ENCODE assay signal across 17 mouse cellular contexts in the genomic region with DNA sequence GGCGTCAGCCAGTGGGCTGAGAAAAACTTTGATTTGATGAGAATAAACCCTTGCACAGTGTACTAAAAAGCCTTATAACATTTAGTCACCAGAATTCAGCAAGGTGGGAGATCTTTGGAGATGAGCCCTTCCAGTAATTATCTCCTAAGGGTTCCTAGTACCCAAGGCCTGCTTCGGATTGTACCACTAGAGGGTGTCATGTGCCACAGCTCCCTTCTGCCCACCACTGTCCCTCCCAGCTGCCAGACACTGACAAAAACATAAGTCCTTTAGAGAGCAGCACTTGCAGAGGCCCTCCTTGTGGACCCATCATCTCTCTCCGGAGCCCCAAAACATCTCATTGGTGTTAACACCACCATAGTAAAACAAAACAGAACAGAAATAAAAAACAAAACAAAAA. TPM values are rescaled to one million over a fixed set of nuclear protein-coding genes. Genes with fewer than 3 reads are reported as not detected.
DNase-seq lines count a peak whose midpoint lies in the region; ATAC-seq and TF ChIP-seq lines count a peak whose summit lies in the region.
"Had no signal": no experiment of that assay in that cellular context is flagged by ENCODE, and none has a peak within 500 bp of the region (broad histone marks: within the 10 kb centered on the region; RNA-seq: fewer than 3 reads in every experiment).

No protein-coding gene starts in this region.

- H3K36me3 ChIP-seq in intestine, postnatal 0 days (ENCODE audit: control insufficient read depth, insufficient read depth): no peaks in the 10 kb centered on the region
- H3K36me3 ChIP-seq in intestine, embryonic 15.5 days: no peaks in the 10 kb centered on the region
- no peaks in the 10 kb centered on the region for H3K36me3 ChIP-seq in liver, embryonic 16.5 days (ENCODE audit: control insufficient read depth, insufficient read depth)
- no peaks in the 10 kb centered on the region for H3K36me3 ChIP-seq in liver, embryonic 11.5 days (ENCODE audit: control insufficient read depth, insufficient read depth, low read length)
- H3K36me3 ChIP-seq in E14TG2a.4 (ENCODE audit: insufficient read depth, low read length): no peaks in the 10 kb centered on the region
- H3K36me3 ChIP-seq in heart, embryonic 12.5 days: no peaks in the 10 kb centered on the region
- H3K36me3 ChIP-seq: embryonic facial prominence, embryonic 10.5 days; limb, embryonic 15.5 days; neural tube, embryonic 15.5 days had no signal

- H3K27me3 ChIP-seq in intestine, postnatal 0 days (replicated peaks; ENCODE audit: control insufficient read depth, insufficient read depth, low read length): no peaks in the 10 kb centered on the region
- H3K27me3 ChIP-seq in intestine, embryonic 15.5 days (replicated peaks): no peaks in the 10 kb centered on the region
- H3K27me3 ChIP-seq in liver, embryonic 16.5 days (ENCODE audit: control insufficient read depth, insufficient read depth, low read depth, low read length): no peaks in the 10 kb centered on the region
- no peaks in the 10 kb centered on the region for H3K27me3 ChIP-seq in liver, embryonic 11.5 days (replicated peaks; ENCODE audit: control insufficient read depth, insufficient read depth, low read length)
- H3K27me3 ChIP-seq in E14TG2a.4 (ENCODE audit: insufficient read depth, low read length): no peaks in the 10 kb centered on the region
- H3K27me3 ChIP-seq in heart, embryonic 12.5 days (replicated peaks): no peaks in the 10 kb centered on the region
- H3K27me3 ChIP-seq: limb, embryonic 15.5 days; megakaryocyte, embryonic 14.5 days; neural tube, embryonic 15.5 days had no signal

- DNase-seq in liver, embryonic 11.5 days (ENCODE audit: low spot score): no peak
- no peak for DNase-seq in urinary bladder, adult 2 months (ENCODE audit: low spot score)
- DNase-seq: cerebellum, adult 9-11 months; kidney, adult 11 months; right cerebral cortex, postnatal 25 days; thymus, postnatal 36 days had no signal

- no peak for ATAC-seq in intestine, postnatal 0 days
- no peak for ATAC-seq in intestine, embryonic 15.5 days
- ATAC-seq in liver, embryonic 16.5 days (ENCODE audit: low read depth): 0 out of 2 replicates have a peak, but pooled peaks have one; percentile 30
- no peak for ATAC-seq in liver, embryonic 11.5 days (replicated peaks; ENCODE audit: low FRiP score)
- no peak for ATAC-seq in heart, embryonic 12.5 days (ENCODE audit: insufficient number of reproducible peaks, low FRiP score)

- WGBS in intestine, postnatal 0 days: 76% methylated on average over 3 of the region's 3 CpGs
- 79% methylated on average over 3 of the region's 3 CpGs for WGBS in intestine, embryonic 15.5 days
- 54% methylated on average over 3 of the region's 3 CpGs for WGBS in liver, embryonic 16.5 days (ENCODE audit: insufficient replicate concordance)
- WGBS in liver, embryonic 11.5 days: 71% methylated on average over 3 of the region's 3 CpGs
- WGBS in heart, embryonic 12.5 days: 67% methylated on average over 3 of the region's 3 CpGs

- H3K9me3 ChIP-seq in intestine, postnatal 0 days (ENCODE audit: control insufficient read depth): no peaks in the 10 kb centered on the region
- no peaks in the 10 kb centered on the region for H3K9me3 ChIP-seq in intestine, embryonic 15.5 days
- H3K9me3 ChIP-seq in liver, embryonic 16.5 days (replicated peaks; ENCODE audit: control insufficient read depth, low read length): no peaks in the 10 kb centered on the region
- no peaks in the 10 kb centered on the region; the same call in 1 of the 2 replicates for H3K9me3 ChIP-seq in liver, embryonic 11.5 days (ENCODE audit: control insufficient read depth, low read length)
- H3K9me3 ChIP-seq in E14TG2a.4 (ENCODE audit: low read length): peaks cover 36% of the 10 kb centered on the region
- no peaks in the 10 kb centered on the region for H3K9me3 ChIP-seq in heart, embryonic 12.5 days (replicated peaks)
- H3K9me3 ChIP-seq: limb, embryonic 15.5 days; neural tube, embryonic 15.5 days had no signal

- H3K4me2 ChIP-seq in intestine, postnatal 0 days (replicated peaks; ENCODE audit: low read depth): no peak overlapping the region
- no peak overlapping the region for H3K4me2 ChIP-seq in intestine, embryonic 15.5 days (replicated peaks)
- H3K4me2 ChIP-seq in liver, embryonic 16.5 days (ENCODE audit: low read depth, low read length): no peak overlapping the region
- no peak overlapping the region for H3K4me2 ChIP-seq in liver, embryonic 11.5 days
- no peak overlapping the region for H3K4me2 ChIP-seq in heart, embryonic 12.5 days
- H3K4me2 ChIP-seq: limb, embryonic 15.5 days; neural tube, embryonic 15.5 days had no signal

- TF ChIP-seq POLR2A in embryonic fibroblast, embryonic 13.5 days (IDR thresholded peaks at IDR 0.05; ENCODE audit: low read depth, low read length): no peak

- no peaks in the 10 kb centered on the region for H3K4me1 ChIP-seq in intestine, postnatal 0 days (replicated peaks; ENCODE audit: control insufficient read depth, insufficient read depth, low read length)
- no peaks in the 10 kb centered on the region for H3K4me1 ChIP-seq in intestine, embryonic 15.5 days (replicated peaks)
- no peaks in the 10 kb centered on the region; the same call in 1 of the 2 replicates for H3K4me1 ChIP-seq in liver, embryonic 16.5 days (ENCODE audit: control insufficient read depth, low read depth, low read length)
- H3K4me1 ChIP-seq in liver, embryonic 11.5 days (replicated peaks; ENCODE audit: control insufficient read depth, insufficient read depth, low read length): no peaks in the 10 kb centered on the region
- no peaks in the 10 kb centered on the region for H3K4me1 ChIP-seq in E14TG2a.4 (replicated peaks; ENCODE audit: low read depth, low read length)
- H3K4me1 ChIP-seq in embryonic fibroblast, embryonic 13.5 days (ENCODE audit: control insufficient read depth, insufficient read depth, low read length): no peaks in the 10 kb centered on the region
- H3K4me1 ChIP-seq in heart, embryonic 12.5 days (replicated peaks): peaks cover 6% of the 10 kb centered on the region; the same call in 1 of the 2 replicates
- H3K4me1 ChIP-seq: embryonic facial prominence, embryonic 10.5 days; limb, embryonic 15.5 days; megakaryocyte, embryonic 14.5 days; neural tube, embryonic 15.5 days had no signal

- H3K27ac ChIP-seq in intestine, postnatal 0 days (ENCODE audit: low read depth, low read length): no peak overlapping the region
- H3K27ac ChIP-seq in intestine, embryonic 15.5 days: no peak overlapping the region
- H3K27ac ChIP-seq in liver, embryonic 16.5 days (ENCODE audit: low read length): no peak overlapping the region
- H3K27ac ChIP-seq in liver, embryonic 11.5 days (ENCODE audit: low read depth, low read length): no peak overlapping the region
- no peak overlapping the region for H3K27ac ChIP-seq in embryonic fibroblast, embryonic 13.5 days (ENCODE audit: insufficient read depth, low read length)
- no peak overlapping the region for H3K27ac ChIP-seq in heart, embryonic 12.5 days (ENCODE audit: poor library complexity, severe bottlenecking)
- H3K27ac ChIP-seq: embryonic facial prominence, embryonic 10.5 days; limb, embryonic 15.5 days; neural tube, embryonic 15.5 days had no signal

- peak; percentile 72 for TF ChIP-seq CTCF in intestine, postnatal 0 days (IDR thresholded peaks at IDR 0.05; ENCODE audit: low read depth)
- 0 out of 2 replicates have a peak, but pooled peaks have one; percentile 13 for TF ChIP-seq CTCF in E14TG2a.4 (conservative IDR thresholded peaks at IDR 0.05; ENCODE audit: low read length)
- peak; percentile 19; the same call in 1 of the 2 replicates for TF ChIP-seq CTCF in embryonic fibroblast, embryonic 13.5 days (IDR thresholded peaks at IDR 0.05; ENCODE audit: borderline replicate concordance, insufficient read depth, low read length)

- H3K4me3 ChIP-seq in intestine, postnatal 0 days (ENCODE audit: low read depth, low read length): no peak overlapping the region
- no peak overlapping the region for H3K4me3 ChIP-seq in intestine, embryonic 15.5 days (replicated peaks)
- no peak overlapping the region for H3K4me3 ChIP-seq in liver, embryonic 16.5 days (ENCODE audit: low read depth, low read length)
- no peak overlapping the region for H3K4me3 ChIP-seq in liver, embryonic 11.5 days (ENCODE audit: low read depth, low read length)
- H3K4me3 ChIP-seq in E14TG2a.4 (replicated peaks; ENCODE audit: low read length): no peak overlapping the region
- H3K4me3 ChIP-seq in embryonic fibroblast, embryonic 13.5 days (ENCODE audit: insufficient read depth, low read length): no peak overlapping the region
- H3K4me3 ChIP-seq in heart, embryonic 12.5 days: no peak overlapping the region
- H3K4me3 ChIP-seq: embryonic facial prominence, embryonic 10.5 days; limb, embryonic 15.5 days; megakaryocyte, embryonic 14.5 days; neural tube, embryonic 15.5 days had no signal

- H3K9ac ChIP-seq in intestine, postnatal 0 days (ENCODE audit: low read depth, low read length): no peak overlapping the region
- no peak overlapping the region for H3K9ac ChIP-seq in intestine, embryonic 15.5 days
- no peak overlapping the region for H3K9ac ChIP-seq in liver, embryonic 16.5 days (ENCODE audit: low read depth, low read length)
- H3K9ac ChIP-seq in liver, embryonic 11.5 days (ENCODE audit: low read depth, low read length): no peak overlapping the region
- H3K9ac ChIP-seq in heart, embryonic 12.5 days: no peak overlapping the region
- H3K9ac ChIP-seq: limb, embryonic 15.5 days; neural tube, embryonic 15.5 days had no signal

RNA-seq across cellular contexts. Expression of gene Serpina1f, which starts 16.2 kb away (rescaled TPM):
- 0.18 and 0.21 TPM in 2 replicates for polyA plus RNA-seq in intestine, postnatal 0 days (2015; fragmentation: Nextera tagmentation; extraction: Ambion mirVana)
- not detected in 2 replicates for polyA plus RNA-seq in intestine, embryonic 15.5 days (2015; fragmentation: Nextera tagmentation; extraction: Ambion mirVana)
- polyA plus RNA-seq in liver, embryonic 16.5 days (2015; fragmentation: Nextera tagmentation; extraction: Ambion mirVana): 0.06 TPM in 2 replicates
- 0.16 and 0.17 TPM in 2 replicates for polyA plus RNA-seq in liver, embryonic 11.5 days (2014; fragmentation: Nextera tagmentation; extraction: Ambion mirVana)
- polyA plus RNA-seq in embryonic fibroblast, embryonic 13.5 days (2011; ENCODE audit: insufficient read length, low read depth, missing spikeins): not detected in 2 replicates
- not detected in 2 replicates for polyA plus RNA-seq in urinary bladder, adult 2 months (2012; rRNA removed)
- polyA plus RNA-seq in heart, embryonic 12.5 days (2016; fragmentation: Nextera tagmentation; extraction: Ambion mirVana): not detected in 2 replicates
- polyA plus RNA-seq: embryonic facial prominence, embryonic 10.5 days; limb, embryonic 15.5 days; neural tube, embryonic 15.5 days; stomach, embryonic 14.5 days had no signal

RNA-seq across cellular contexts. Expression of gene Serpina16, which starts 35.6 kb away (rescaled TPM):
- polyA plus RNA-seq in intestine, postnatal 0 days (2015; fragmentation: Nextera tagmentation; extraction: Ambion mirVana): not detected in 2 replicates
- polyA plus RNA-seq in intestine, embryonic 15.5 days (2015; fragmentation: Nextera tagmentation; extraction: Ambion mirVana): 0.30 and 0.56 TPM in 2 replicates
- 0.07 and 0.12 TPM in 2 replicates for polyA plus RNA-seq in liver, embryonic 16.5 days (2015; fragmentation: Nextera tagmentation; extraction: Ambion mirVana)
- not detected in 2 replicates for polyA plus RNA-seq in liver, embryonic 11.5 days (2014; fragmentation: Nextera tagmentation; extraction: Ambion mirVana)
- not detected in 2 replicates for polyA plus RNA-seq in embryonic fibroblast, embryonic 13.5 days (2011; ENCODE audit: insufficient read length, low read depth, missing spikeins)
- not detected in 2 replicates for polyA plus RNA-seq in urinary bladder, adult 2 months (2012; rRNA removed)
- polyA plus RNA-seq in heart, embryonic 12.5 days (2016; fragmentation: Nextera tagmentation; extraction: Ambion mirVana): not detected in 2 replicates
- polyA plus RNA-seq: embryonic facial prominence, embryonic 10.5 days; limb, embryonic 15.5 days; stomach, embryonic 14.5 days had no signal

RNA-seq across cellular contexts. Expression of gene Serpina6, which starts 54.5 kb away (rescaled TPM):
- 0.21 TPM in 1 of 2 replicates, not detected in the other for polyA plus RNA-seq in intestine, postnatal 0 days (2015; fragmentation: Nextera tagmentation; extraction: Ambion mirVana)
- polyA plus RNA-seq in intestine, embryonic 15.5 days (2015; fragmentation: Nextera tagmentation; extraction: Ambion mirVana): 96.8 and 146 TPM in 2 replicates
- 1,299 and 1,398 TPM in 2 replicates for polyA plus RNA-seq in liver, embryonic 16.5 days (2015; fragmentation: Nextera tagmentation; extraction: Ambion mirVana)
- 847 and 933 TPM in 2 replicates for polyA plus RNA-seq in liver, embryonic 11.5 days (2014; fragmentation: Nextera tagmentation; extraction: Ambion mirVana)
- polyA plus RNA-seq in embryonic fibroblast, embryonic 13.5 days (2011; ENCODE audit: insufficient read length, low read depth, missing spikeins): 0.54 TPM in 1 of 2 replicates, not detected in the other
- not detected in 2 replicates for polyA plus RNA-seq in urinary bladder, adult 2 months (2012; rRNA removed)
- 1.6 and 14.3 TPM in 2 replicates for polyA plus RNA-seq in heart, embryonic 12.5 days (2016; fragmentation: Nextera tagmentation; extraction: Ambion mirVana)
- polyA plus RNA-seq: embryonic facial prominence, embryonic 10.5 days had no signal

Comparison
In these comparisons a context has a peak if more than half of its experiments do, and no peak if none do; other contexts are left out.
1. CTCF ChIP-seq: peak in every context shown above with its lines; median percentile 72 in intestine, postnatal 0 days; 19 in embryonic fibroblast, embryonic 13.5 days; 13 in E14TG2a.4.